Mouse (Mus musculus) left cerebral cortex, adult 9 months (tissue): ENCODE measurements at regions not wholly inside any gene's neighbourhood (a gene's known extent, or its start where the extent isn't known, plus 50 kb on each side); places are given as distances from the start of the nearest gene placed in this dataset.

Experiments used
- DNase-seq, 2 experiments: peaks; one replicate each; pipeline ENCODE4 v3.0.0; 2022; ENCODE audit warnings: low spot score in 2 of 2

GRCm38 (mm10) chr9:42196552-42196951, 67.5 kb downstream of the Sc5d start:
- no peak for DNase-seq

DNA sequence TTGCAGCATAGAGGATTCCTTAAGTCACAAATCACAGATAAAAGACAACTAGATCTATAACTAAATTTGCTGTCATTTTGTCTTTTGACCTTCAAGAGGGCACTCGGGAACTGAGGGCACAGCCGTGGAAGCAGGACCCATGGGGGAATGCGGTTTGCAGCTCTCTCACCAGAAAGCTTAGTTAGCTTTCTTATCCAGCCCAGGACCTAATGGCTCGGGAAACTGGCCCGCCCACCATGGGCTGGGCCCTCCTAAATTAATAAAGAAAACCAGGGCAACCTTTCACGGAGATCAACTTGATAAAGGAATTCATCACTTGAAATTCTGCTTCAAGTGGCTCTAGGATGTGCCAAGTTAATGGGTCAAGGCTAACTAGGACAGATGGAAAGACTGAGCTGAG, 67.9 kb downstream of the Sc5d start:
- DNase-seq, result no peak

DNA sequence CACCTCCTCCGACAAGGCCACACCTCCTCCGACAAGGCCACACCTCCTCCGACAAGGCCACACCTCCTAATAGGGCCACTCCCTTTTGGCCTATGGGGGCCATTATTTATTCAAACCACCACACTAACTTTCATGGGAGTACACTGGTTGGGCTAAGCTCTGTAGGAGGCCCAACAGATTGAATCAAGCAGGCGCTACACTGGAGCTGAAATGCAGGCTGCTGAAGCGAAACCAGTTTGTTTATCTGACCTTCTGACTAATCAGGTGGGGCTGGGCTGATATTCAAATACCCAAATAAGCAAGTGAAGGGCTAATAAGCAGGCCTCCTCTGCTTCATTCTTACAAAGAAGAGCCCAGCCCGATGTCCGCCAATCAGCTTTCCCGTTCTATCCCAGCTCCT, 68.4 kb downstream of the Sc5d start:
- no peak for DNase-seq

DNA sequence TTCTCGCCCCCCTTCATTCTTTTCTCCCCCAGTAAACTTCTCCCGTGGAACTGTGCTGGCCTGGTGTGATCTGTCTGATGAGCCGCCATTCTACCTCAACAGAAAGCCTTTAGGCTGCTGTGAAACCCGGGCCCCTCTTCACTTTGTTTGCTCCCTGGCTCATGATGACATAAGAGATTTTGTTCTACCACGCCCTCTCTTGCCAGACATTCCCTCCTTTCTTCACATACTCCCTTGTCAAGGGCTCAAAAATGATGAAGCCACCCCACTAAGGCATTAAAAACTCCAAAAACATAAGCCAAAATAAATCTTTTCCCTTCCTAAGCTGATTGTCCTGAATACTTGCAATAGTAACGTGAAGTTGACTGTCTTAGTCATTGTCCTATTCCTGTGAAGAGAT, 69.1 kb downstream of the Sc5d start:
- DNase-seq, result no peak

GRCm38 (mm10) chr9:42194176-42194575, 69.9 kb downstream of the Sc5d start:
- no peak for DNase-seq

DNA sequence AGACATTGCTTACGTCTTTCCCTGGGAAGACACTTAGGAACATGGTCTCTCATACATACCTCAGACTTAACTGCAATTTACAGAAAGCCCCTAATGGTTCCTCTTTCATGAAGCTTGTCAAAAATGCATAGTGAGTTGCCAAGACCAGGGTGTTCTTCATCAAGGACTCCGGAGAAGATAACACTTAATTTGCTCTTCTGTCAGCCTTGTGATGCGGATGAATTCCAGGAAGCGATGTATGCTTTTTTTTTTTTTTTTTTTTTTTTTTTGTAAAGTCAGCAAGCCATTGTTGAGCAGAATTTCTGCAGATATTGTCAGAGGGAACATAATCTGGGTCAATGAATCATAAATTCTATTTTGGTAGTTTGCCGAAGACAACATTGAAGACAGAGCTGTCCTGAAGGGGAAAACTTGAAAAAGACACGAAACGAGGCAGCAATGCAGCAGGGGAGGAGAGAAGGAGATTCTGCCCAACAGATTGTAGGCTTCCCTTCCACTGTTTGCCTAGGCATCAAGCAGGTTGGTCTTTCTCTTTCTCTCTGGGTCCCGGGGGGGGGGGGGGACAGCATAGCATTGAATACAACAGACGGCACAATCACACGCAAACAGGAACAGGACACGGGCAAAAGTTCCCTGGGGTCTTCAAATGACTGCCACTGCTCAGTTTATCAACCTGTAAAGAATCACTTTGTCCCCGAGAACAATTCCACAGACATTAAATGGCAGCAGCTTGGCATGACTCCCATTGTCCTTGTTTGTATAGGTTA, 69.1 kb upstream of the Sorl1 start:
- no peak for DNase-seq

DNA sequence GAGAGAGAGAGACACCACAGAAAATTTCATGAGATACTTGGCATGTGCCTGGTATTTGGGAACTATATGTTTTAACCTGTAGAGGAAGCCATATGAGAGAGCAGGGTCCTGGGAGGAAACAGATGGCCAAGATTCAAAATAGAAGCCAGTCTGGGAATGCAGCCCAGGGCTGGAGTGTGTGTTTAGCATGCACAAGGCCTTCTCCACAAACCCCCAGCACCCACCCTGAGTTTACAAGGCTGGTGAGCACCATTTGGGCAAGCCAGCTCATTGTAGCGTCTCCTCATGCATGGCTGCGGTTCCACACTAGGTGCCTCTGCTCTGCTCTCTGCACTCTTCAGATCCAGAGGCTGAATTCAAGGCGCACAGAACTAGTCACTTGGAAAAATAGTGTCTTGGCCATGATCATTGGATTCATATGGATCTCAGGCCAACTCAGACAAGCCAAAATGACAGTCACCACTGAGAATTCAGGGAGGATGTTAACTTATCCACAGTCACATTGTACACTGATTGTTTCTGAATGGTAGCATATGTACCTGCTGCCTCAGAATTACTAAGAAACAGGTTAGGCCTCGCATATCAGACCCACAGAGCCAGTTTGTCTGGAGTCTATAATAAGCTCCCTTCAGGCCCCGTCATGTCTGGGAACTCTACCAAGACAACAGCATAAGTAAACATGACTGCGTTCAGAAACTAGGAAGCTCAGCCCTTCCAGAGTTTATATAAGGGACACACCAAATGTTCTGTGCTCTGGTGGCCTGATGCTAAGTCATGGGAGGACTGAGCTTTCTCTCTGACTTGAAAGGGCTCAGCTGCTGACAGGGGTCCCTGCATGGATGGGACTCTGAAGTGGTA, 63.5 kb upstream of the Sorl1 start:
- peak in 1 of 2 experiments; percentile 81 for DNase-seq

GRCm38 (mm10) chr9:42184104-42184635, 60.1 kb upstream of the Sorl1 start:
- DNase-seq, result no peak

DNA sequence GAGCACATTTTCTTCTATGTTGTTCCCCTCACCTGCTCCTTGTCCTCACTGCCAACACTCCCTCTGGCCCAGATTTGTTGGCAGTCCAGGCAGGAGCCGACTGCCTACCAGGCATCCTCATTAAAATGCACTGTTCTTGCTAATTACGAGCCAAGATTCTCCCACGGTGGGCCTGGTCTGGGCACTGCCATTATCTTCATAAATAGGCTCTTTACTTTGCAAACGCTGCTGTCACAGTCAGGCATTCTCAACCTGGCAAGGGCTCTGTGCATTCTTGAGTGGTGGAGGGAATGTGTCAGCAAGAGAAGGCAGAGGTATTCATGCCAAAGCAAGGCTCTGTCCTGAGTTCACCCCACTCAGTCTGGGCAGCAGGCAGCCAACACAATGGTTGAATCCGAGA, 59.4 kb upstream of the Sorl1 start:
- DNase-seq, result peak; percentile 74 to 92

DNA sequence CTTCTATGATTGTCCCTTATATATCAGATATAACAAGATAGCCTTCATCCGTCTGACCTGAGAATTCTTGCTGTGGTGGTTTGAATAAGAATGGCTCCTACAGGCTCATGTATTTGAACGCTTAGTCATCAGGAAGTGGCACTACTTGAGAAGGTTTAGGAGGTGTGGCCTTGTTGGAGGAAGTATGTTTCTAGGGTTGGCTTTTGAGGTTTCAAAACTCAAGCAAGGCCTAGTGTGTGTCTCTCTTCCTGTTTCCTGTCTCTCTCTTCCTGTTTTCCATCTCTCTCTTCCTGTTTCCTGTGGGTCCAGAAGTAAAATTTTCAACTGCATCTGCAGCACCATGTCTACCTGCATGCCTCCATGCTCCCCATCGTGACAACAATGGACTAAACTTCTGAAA, 58.3 kb upstream of the Sorl1 start:
- no peak for DNase-seq

GRCm38 (mm10) chr9:42180152-42180551, 56.1 kb upstream of the Sorl1 start:
- peak in 1 of 2 experiments; percentile 30 for DNase-seq

DNA sequence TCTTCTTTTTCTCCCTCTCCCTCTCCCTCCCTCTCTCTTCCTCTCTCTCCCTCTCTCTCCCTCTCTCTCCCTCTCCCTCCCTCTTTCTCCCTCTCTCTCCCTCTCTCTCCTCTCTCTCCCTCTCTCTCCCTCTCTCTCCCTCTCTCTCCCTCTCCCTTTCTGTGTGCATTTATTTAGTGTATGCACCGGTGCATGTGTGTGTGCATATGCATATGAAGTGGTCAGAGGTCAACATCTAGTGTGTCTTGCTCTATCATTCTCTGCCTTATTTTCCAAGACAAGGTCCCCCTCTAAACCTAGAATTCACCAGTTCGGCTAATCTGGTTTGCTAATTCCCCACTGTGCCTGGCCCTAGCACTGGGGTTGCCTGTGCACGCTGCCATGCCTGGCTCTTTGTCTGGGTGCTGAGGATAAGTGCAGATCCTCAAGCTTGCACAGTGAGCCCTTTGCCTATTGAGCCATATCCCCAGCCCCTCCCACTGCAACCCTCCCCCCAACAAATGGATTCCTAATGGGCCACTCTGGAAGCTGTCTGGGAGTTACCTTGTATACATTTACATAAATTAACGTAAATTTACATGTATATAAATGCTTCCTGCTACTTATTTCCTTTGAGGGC, 54.8 kb upstream of the Sorl1 start:
- no peak for DNase-seq

- DNase-seq, result no peak
These were observed 50.4 kb upstream of the Sorl1 start for GRCm38 (mm10) chr9:42174349-42174955.
